Mouse (Mus musculus): ENCODE data around the gene Msi2.

Msi2 gene

DNA sequence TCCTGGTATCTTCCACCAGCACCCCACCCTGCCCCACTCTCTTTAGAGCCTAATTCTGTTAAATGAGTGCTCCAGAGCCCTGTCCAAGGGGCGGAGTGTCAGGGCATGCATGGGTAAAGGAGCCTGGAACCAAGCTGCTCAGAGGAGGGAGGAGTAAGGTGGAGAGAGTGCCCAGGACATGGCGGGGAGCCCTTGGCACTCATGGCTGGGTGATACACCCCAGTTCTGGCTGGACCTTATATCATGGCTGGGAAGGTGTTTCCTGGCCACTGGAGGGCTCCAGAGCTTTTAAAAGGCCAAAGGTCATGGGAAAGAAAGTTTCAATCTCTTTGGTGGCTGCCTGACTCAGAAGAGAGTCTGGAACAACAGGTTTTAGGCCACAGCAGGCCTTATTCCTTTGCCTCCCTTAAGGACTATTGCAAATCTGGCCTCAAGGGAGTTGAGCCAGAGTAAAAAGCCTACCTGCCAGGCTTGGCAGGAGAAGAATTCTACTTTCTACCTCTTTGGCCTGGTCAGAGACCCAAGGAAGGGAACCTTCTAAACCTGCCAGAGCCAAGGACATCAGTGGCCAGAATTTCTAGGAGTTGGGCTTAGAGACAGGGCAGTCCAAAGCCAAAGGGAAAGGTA is 352.3 kb downstream of the Msi2 start:
- no peak for DNase-seq (ENCODE audit: low read depth)

DNA sequence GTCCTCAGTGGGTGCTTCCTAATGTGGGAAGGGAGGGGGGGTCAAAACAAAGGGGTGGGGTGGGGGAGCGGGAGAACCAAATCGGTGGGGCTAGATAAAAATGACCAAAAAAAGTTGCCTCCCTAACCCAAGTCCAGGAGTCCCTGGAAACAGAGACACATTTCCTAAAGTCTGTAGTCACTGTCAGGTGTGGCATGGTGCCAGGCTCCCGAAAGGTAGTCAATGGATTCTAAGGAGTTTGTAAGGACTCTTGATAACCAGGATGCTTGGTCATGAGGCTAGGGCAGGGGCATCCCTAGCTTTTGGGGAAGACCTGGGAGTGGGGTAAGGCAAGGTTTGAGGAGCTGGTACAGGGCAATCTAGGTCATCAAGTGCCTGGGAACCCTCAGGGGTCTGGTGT is 354.1 kb downstream of the Msi2 start:
- no peak for DNase-seq (ENCODE audit: low read depth)

DNA sequence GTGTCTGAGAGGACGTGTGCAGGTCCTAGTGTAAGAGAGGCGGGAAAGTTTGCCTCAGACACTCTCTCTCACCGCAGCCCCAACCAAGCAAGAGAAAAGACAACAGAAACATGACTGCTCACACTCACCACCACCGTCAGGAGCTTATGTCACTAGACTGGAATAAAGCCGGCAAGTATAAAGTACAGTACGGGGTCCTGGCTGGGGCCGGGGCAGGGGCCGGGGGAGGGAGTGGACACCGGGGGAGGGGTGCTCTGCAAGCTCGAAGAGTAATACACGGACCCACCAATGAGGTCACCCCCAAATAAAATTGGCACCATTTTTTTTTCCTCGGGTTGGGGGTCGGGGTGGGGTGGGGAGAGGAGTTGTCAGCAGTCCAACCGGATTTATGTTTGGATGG is 354.8 kb downstream of the Msi2 start:
- no peak for DNase-seq (ENCODE audit: low read depth)

DNA sequence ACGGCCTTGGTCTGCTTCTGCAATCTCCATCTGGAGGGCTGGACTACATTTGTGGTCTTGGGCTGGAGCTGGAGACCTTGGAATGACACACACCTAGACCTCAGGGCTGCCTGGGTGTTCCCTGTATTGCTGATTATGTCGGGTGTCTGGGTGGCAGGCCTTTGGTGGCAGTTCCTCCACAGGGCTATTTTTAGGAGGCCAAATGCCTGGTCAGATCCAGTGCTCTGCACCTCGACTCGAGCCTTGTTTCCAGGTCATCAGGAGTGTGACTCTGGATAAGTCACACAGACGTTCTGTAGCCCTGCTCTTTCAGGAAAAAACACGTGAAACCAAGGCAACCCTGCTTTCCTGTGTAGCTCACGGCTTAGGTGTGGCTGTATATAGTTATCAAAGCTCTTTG is 358.6 kb downstream of the Msi2 start:
- no peak for DNase-seq (ENCODE audit: low read depth)

DNA sequence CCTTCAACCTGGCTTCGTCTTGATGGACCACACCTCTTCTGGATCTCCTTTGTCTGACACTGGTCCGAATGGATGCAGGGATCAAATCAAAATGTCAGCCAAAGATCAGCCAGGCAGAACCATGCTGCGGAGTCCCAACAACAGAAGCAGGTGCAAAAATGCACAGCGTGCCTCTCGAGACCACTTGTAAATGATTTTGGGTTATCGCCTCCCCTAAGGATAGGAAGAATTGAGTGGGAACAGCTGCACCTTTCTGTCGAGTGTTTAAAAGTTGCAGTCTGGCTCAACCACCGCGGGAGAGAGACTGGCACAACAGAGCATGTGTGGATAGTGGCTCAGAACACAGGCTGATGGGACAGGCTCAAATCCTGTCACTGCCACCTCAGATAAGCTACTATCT is 361.0 kb downstream of the Msi2 start:
- DNase-seq (ENCODE audit: low read depth), result no peak

DNA sequence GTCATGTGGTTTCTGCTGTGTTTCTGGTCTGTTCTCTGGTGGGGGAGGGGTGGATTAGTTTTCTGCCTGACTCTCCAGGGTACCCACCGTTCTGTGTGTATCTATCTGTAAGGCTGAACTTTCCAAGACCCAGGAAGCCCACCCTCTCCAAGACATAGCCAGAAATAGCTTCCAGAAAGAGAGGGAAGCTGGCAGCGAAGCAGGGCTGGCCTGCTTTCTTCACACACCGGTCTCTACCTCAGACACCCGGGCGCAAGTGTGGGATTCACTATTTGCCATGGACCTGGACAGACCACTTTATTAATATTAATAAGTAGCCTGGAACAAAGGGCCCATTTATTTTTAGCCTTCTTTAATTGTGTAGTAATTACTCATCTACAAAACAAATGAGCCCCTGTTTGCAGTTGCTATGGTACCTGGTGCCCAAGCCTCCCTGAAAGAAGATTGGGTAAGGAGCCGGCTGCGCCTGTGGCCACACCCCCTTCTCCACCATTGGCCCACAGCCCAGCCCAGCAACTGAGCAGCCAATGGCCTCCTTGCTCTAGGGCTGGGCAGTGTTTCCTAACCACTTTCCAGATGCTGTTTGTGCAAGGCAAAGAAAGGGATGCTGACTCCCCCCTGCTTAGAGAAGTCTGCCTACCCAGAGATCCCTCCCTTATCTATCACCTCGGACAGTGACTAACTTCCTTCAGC is 361.6 kb downstream of the Msi2 start:
- DNase-seq (ENCODE audit: low read depth), result peak; percentile 10

DNA sequence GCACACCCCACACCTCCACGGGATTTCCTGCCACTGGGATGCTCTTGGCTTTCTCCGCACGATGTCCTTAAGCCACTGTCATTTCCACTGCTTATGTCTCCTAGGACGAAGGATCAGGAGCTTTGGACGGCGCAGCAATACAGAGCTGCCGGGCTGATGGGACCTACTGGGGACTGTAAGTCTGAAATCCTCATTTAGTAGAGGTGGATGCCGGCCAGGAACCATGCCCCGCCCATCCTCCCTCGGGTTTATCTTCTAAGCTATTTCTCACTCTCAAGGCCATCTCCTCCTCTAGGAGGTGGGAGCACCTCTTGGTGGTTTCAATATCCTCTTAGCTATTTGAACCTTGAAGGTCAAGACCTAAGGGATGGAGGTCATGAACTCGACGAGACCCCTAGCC is 362.3 kb downstream of the Msi2 start:
- no peak for DNase-seq (ENCODE audit: low read depth)

DNA sequence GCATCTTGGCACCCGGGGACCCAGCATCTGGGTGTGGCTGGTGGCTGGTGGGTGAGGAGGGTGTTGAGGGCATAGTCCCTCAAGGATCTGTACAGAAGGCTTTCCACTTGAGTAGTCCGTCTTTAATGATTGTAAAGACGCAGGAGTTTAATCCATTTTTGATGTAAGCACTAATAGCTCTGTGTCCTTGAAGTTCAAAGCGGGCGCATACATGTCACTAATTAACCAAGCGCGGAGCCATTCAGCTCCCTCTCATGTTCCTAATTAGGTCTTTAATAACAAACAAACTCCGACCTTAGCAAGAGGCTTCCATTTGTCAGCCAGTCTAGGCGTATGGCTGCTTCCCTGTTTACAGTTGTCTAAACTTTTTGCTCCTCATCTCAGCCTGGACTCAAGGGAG is 363.5 kb downstream of the Msi2 start:
- DNase-seq (ENCODE audit: low read depth), result no peak

DNA sequence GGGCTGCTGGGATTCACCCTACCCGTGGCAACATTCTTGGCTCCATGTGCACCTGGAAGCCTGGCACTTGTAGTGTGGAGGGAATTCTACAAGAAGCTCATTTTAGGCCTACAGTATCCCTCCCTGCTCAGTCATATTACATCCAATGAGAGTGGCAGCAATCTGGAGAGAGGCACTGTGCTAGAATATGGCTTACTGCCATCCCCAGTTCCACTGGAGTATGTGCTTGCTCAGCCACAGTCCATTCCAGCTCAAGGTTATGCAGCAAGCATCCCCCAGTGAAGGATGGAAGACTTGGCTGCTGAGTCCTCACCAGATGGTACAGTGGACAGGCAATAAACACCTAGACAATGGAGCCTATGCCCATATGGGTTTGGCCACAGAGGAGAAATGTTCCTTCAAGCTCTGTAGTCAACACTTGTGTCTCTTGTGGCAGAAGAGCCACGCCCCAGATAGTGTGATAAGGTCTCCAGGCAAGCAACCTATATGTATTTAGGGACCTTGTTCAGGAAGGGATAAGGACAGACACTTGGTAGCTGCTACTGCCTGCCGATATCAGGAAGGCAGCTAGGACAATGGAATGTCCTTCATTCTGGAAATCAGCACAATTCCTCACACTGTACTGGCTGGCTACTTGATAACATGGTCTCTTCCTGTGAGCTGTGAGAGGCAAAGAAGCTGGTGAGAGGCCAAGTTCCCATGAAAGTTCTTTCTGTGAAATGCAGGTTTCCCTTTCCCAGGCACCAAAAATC is 366.4 kb downstream of the Msi2 start:
- no peak for DNase-seq (ENCODE audit: low read depth)

DNA sequence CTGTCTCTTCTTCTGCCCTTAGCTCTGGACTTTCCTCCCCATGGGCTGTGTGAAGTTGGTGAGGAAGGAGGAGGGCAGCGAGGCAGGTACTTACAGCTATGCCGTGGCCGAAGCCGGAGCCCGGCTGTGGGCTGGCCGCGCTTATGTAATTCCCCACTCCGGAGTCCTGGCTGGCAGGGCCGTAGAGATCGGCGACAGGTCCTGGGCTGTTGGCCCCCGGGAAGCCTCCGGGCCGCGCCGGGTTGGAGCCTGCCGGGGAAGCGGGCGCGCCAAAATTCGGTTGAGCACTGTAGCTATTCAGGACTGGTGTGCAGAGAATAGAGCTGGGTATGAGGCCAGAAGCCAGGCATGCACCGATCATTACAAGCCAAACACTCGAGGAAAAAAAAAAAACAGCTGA is 369.6 kb downstream of the Msi2 start:
- DNase-seq (ENCODE audit: low read depth), result no peak

DNA sequence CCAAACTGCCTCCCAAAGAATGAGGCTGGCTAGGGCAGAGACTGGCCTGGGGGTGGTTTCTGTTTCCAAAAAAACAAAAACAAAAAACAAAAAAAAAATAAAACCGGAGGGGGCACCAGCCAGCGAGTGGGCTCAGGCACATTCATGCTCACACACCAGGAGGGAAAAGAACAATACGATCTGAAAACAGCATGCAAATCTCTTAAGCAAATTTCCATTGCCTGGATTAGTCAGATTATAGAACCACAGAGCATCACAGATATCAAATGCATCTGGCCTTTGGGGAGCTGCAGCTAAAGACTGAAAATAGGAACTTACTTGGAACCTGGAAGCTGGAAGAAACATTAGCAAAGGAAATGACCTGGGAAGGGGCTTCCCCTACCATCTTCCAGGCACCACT is 370.3 kb downstream of the Msi2 start:
- DNase-seq (ENCODE audit: low read depth), result no peak

DNA sequence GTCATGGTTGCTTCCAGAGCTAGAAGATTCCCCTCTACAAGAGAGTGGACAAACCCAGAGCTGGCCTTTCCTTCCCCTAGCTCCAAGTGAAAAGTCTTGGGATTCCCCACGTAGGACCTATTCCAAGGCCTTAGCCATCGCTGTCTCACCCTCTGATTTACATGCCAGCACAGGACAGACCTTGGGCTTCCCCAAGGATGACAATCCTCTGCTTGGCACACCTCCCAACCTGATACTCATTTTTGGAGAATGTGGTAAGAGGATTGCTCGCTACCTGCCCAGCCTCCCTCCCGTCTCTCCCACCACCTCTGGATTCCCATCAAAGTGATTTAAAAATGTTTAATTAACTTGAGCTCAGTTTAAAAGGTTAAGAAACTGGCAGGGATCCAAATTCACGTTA is 372.2 kb downstream of the Msi2 start:
- DNase-seq (ENCODE audit: low read depth), result no peak

DNA sequence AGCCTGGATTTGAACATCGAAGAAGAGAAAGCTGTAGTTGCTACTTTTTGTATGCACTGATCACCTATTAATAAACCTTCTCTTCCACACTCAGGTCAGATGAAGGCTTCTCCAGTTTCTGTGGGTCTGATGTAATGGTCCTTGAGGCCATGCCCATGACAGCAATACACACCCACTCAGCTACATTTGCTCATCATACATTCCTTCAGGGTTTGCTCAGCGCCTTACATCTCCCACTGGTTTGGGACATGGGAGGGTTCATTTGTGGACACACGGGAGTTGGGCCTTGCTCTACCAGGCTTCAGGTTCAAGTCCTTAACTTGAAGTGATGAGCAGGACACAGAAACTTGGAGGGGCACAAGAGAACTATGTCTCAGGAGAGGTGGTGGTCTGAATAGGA is 380.4 kb downstream of the Msi2 start:
- no peak for DNase-seq (ENCODE audit: low read depth)

DNA sequence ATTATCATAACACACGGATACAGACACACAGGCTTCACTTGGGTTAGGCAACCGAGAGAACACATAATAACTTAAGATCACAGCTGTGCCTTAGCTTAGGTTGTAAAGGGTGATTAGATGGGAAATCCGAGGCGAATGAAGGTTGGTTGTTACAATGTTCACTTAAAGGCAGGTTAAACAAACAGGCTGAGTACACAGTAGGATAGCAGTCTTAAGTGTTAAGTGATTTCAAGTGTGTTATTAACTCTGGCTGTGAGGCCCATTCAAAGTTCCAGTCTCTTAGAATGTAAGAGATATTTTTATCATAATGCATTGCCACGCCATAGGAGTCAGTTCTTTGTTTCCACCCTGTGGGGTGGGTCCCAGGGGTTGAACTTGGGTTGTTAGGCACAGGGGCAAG is 383.4 kb downstream of the Msi2 start:
- no peak for DNase-seq (ENCODE audit: low read depth)

DNA sequence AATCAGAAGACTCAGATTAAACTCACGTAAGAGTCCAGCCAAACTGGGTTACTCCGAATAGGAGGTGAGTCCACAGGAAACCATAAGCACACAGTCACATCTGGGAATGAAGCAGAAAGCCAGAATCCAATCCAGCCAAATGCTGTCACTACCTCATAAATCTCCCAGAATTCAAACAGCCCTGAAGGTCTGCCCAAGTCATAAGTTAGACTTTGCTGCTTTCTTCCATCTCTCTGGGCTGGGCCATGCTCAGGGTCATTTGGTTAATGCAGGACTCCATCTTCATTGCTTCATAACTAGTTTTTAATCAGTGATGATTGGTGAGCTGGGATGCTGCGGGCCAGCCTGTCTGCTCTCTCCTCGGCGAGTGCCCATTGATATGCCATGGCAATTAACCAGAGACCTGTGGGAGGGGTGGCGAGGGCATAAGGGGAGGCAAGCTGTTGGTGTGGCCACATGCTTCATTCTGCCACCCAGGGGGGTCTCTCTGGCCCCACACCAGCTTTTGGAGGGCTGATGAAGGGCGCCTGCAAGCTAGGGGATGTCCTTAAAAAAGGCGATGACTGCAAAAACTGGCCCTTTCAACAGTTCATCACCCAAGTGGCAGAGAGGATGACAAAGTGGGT is 385.9 kb downstream of the Msi2 start:
- DNase-seq (ENCODE audit: low read depth), result no peak

DNA sequence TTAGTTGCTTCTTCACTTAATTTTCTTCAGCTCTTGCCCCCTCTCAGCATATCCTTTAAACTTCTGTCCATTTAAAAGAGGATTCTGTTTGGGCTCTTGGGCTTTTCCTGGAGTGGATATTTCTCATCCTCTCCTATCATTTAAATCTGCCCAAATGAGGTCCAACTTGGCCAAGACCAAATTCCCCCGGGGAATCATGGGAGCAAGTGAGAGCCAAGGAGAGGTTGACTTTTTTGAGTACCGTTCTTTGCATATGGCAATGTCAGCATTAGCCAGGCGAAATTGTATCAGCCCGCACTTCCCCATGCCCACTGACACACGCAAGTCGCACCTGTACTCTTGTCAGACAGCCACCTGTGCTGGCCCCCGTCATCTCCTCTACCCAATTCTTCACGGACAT is 386.6 kb downstream of the Msi2 start:
- no peak for DNase-seq (ENCODE audit: low read depth)

DNA sequence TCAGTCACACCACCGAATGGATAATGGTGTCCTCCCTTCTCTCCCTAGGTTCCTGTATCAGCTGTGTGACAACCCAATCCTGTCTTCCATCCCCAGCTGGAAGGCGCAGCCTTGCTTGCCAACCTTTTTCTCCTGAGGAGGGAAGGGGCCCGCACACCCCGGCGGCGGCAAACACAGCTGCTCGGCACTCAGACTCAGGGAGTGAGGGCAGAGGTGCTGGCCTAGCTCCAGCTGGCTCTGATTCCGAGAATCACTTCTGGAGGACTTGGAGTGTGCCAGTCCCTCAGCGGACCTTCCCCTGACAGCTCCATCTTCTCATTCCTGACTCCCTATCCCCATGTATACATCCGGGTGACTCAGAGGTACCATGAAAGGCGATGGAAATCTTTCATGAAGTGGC is 387.5 kb downstream of the Msi2 start:
- DNase-seq (ENCODE audit: low read depth), result no peak

DNA sequence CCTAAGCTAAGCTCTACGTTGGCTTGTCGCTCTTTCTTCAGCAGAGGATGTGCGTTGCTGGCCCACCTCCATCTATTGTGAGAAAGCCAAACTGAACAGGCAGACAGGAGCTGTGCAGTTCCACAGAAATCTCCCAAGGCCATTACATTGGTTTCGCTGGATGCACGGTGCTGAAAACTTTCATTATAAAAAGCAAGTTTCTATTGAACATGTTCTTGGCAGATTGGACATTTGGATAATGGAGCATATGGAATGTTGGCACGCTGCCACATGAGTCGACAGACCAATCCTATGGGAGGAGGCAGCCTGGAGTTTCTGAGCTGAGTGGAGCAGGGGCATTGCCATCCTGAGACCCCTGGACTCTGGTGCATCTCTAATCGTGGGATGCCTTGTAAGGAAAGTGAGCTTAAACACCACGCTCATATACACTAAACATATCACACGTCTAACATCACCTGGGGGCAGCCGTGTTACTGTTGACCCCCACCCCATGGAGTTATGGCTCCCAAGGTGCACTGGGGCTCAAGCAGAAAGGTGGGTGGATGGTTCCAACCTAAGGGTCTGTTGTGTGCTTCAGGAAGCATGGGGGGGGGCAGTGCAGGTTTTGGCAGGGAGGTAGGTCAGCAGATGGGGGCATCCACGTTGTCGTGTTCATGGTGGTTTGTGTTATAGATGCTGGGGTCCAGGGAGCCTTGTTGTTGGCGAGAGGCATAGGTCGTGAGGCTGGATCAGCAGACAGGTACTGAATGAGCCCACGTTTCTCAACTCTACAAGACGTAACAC is 389.3 kb downstream of the Msi2 start:
- no peak for DNase-seq (ENCODE audit: low read depth)

DNA sequence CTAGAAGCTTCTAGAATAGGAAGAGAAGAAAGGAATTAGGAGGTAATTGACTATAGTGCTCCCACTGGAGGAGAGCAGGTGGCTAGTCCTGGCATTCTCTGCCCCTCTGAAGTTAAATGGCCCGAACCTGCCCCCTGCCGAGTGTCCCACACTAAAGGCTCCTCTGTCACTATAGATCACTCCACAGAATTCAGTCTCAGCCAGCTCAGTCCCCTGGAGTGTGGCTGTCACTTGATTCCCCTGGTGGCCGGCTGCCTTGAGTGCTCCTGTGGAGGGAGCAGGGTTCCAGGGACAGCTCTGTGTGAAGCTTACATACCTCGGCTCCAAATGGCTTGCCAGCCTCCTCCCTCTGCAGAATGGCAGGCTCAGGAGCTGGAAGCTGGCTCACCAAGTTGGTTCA is 391.3 kb downstream of the Msi2 start:
- no peak for DNase-seq (ENCODE audit: low read depth)

DNA sequence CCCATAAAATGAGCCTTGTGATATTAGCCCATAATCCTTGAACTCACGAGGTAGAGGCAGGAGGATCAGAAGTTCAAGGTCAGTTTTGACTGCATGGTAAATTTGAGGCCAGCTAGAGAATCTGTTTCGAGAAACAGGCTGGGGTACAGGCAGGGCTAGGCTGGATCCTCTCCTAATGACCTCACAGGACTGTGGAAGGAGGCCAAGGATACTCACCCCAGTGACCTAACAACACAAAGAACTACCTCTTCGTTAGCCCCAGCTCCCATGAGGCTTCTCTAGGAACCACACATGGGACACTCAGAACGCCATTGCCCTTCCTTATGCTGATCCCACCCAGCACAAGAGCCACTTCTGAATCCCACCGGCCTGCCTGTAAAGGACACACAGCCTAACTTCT is 399.5 kb downstream of the Msi2 start:
- DNase-seq (ENCODE audit: low read depth), result no peak

DNA sequence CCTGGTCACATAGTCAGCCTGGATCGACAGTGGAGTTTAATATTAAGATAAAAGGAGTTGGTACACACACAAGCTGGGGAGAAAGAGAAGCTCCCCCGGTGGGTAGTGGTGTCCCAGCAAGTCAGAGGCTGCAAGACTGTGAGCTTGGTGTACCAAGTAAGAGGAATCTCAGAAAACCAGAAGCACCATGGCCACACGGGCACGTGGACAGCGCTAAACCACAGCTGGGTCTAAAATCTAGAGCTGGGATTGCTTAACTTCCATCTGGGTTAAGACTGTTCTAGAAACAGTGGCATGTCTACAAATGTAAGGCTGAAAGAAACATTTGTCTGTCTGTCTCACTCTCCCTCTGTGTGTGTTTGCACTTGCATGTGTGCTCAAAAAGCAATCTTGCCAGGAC is 402.9 kb downstream of the Msi2 start:
- DNase-seq (ENCODE audit: low read depth), result no peak

DNA sequence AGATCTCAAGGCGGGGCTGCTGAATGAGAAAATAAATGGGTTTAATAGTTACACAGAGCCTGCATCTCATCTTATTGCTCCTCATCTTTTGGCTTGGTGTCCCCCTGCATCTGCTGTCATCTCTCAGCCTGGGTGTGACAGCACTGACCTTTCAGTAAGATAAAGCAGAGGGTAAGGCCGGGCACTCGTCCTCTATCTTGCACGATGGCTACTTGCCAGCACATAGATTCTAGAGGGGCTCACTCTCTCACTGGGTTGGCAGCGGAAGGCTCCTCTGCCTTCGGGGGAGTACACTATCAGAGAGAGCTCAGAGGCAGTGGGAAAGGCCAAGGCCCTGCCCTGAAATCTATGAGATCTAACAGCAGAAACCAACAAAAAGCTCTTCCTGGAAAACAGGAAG is 403.8 kb downstream of the Msi2 start:
- no peak for DNase-seq (ENCODE audit: low read depth)

All from c-Kit-positive CD71-negative TER-119-negative erythroid progenitor cells, embryonic 14.5 days (primary cell).